Mouse (Mus musculus) right cerebral cortex, postnatal 36 days (tissue): ENCODE results near the gene Olfr281.

ENCODE experiments used
- DNase-seq, 2 experiments: peaks; one replicate each; pipeline ENCODE4 v3.0.0; 2022; ENCODE audit warnings: low spot score in 2 of 2, mixed read lengths in 1 of 2

Gene Olfr281

DNA sequence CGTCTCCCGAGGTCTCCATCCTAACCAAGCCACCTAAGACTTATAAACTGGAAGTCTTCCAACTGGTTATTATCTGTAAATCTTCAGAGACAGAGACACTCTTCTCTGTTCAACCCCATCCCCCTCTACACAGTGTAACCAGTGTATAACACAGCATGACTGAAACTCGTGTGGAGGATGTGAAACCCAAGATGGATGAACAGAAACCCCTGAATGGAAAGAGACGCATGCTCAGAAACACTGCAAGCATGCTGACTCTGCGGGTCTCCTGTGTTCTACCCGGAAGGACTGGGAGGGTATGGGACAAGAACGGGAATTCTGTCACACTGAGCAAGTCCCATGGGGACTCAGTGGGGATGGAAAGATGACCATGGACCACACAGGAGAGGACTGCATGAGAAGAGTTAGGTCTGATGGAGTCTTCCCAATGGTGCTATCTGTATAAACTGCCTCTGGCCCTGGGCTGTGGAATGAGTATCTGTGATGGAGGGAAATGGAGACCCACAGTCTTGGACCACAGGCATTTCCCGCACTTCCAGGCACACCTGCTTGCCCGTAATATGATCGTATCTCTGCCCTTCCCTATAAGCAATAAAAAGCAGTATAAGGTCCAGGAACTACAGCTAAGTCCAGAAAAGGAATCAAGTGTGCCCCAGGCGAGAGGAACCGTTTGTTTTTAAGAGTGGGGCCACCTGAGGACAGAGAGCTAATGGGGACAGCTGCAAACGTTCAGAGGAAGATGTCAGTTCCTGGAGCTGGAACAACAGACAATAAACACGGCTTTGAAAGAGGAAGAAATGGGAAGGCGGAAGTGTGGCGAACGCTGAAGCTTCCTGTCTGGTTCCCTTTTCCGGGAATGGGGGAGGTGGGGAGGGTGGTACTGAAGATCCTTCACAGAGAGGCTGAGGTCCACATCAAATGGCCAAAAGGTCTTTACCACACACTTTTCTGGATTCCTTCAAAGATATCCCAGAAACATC lies 31.8 kb downstream of the Olfr281 start:
- DNase-seq, result no peak

DNA sequence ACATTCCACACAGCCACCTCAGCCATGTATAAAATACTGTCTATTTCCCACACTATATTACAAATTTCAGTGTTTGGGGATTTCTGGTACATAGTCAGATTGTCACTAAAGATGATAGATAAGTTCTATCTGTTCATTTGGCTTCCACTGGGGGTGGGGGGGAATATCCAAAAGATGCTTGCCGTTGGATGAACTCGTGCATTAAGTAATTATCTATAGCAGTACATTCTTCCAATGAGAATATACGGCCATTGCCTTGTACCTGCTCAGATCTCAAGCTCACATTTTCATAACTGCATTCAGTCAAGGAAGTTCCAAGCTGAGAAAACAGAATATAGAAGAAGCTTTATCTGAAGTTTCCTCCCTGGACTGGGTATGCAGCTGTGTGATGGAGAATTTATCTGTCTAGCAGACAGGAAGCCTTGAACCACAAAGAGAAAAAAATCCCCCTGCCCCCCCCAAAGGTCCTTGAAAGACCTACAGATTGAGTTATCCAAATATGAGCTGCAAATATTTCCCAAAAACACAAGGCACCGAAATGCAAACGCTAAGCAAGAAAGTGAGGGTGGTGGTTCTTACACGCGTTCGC lies 34.1 kb downstream of the Olfr281 start:
- no peak for DNase-seq

DNA sequence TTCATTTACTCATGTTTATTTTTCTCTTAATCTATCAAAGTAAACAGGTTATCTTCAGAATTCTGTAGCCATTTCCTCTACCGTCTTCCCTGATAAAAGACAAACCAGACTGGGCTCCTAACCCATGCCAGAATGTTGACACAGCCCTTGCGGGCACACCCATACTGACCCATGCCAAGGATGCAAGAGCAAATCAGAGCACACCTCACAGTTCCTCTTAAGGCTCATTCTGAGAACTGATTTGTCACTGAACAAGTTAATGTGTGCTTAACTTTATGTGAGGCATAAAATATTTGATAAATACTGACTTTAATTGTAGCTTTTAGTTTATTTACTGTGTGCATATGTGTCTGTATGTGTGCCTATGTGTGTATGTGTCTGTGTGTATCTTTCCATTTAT lies 38.9 kb downstream of the Olfr281 start:
- DNase-seq, result no peak

DNA sequence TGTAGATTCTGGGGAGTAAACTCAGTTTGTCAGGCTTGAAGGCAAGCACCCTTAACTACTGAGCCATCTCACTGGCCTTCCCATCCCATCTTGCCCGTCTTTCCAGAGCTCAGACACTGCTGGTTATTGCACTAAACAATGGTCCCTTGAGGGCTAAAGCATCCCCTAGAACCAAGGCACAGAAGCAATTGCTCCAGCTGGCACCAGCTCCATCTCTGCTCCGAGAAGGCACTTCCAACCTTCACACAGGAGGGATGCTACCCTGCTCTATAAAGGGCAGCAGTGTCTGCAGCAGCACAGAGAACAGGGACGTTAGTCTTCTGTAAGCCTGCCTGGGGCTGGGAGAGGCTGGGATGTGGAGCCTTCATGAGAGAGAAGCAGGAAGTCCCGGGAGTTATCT lies 39.7 kb downstream of the Olfr281 start, which contains the start of gene Olfr279:
Gene Olfr279, plus strand, starts transcription at position 301 of the 400 bp plus-strand sequence.
- DNase-seq, result no peak

DNA sequence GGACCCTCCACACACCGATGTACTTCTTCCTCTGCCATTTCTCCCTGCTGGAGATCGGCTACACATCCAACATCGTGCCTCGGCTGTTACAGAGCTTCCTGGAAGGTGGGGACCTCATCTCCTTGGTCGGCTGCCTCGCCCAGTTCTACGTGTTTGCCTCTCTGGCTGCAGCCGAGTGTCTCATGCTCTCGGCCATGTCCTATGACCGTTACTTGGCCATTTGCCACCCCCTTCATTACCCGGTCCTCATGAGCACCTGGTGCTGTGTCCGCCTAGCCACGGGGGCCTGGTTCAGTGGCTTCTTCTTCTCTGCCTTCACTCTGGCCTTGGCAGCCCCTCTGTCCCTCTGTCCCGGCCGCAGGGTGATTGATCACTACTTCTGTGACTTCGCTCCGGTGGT lies 45.2 kb downstream of the Olfr281 start:
- no peak for DNase-seq

DNA sequence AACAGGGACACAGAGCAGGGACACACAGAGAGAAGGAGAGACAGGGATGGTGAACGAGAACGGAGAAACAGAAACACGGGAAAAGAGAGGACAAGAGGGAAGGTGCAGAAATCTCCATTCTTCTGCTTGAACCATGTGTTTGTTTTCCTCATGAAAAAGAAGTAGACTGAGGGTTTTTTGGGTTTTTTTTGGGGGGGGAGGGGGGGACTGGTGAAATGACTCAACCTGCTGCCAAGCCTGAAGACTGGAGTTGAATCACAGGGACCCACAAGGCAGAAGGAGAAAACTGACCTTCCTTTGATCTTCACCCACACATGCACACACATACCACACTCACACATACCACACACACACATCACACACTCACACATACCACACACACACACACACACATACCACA lies 50.9 kb downstream of the Olfr281 start:
- no peak for DNase-seq

DNA sequence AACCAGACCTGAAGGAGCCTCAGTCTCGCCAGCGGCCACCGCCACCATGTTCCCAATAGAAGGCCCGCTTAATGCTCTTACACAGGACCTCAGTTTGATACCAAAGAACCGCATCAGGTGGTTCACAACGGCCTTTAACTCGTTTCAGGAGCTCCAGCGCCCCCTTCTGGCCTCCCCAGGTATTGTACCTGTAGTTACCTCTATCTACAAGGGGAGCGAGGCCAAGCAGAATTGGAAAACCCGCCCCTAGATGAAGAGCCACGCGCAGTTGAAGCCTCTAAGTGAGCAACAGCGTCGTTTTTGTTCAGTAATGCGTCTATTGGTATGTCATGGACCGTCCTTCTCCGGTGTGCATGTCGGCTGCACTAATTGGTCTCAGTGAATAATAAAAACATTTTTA lies 52.1 kb downstream of the Olfr281 start:
- peak; percentile 27 to 42 for DNase-seq

DNA sequence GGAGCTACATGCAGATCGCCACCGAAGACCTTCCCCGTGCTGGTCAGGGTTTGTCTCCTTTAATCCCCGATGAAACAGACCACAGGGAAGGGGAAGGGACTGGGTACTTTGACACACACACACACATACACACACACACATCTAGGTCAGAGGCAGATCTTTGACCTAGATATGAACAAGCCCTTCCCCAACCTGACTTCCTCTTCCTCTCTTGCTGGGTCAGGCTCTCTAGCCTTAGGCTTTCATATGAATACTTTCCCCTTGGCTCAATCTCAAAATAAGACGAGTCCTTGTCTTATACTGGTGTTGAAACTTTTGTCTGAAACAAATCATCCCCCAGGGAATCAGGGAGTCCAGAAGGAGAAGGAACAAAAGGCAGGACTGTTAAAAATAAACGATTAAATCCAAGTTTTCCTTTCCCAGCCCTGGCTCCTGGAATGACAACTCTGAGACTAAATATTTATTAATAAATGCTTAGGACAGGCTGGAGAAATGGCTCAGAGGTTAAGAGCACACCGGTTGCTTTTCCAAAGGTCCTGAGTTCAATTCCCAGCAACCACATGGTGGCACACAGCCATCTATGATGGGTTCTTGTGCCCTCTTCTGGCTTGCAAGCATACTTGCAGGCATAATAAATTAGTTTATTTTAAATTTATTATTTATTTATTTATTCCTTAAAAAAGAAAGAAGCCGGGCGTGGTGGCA lies 54.0 kb downstream of the Olfr281 start:
- DNase-seq, result no peak

DNA sequence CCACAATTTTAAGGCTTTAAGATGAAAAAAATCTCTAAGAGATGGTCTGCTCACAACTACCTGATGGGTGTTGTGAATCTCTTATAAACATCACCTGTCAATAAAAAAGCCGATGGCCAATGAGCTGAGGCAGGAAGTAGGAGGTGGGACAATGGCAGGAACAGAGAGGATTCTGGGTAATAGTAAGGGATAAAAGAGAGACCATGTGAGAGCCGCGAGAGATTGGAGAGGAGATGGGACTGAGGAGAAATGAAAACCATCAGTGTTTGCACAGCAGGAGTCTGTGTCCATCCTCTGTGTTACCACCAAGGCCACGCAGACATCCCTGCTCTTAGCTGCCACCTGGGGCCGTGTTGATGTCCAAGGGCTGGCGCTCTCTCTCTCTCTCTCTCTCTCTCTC lies 54.9 kb downstream of the Olfr281 start:
- DNase-seq, result no peak

DNA sequence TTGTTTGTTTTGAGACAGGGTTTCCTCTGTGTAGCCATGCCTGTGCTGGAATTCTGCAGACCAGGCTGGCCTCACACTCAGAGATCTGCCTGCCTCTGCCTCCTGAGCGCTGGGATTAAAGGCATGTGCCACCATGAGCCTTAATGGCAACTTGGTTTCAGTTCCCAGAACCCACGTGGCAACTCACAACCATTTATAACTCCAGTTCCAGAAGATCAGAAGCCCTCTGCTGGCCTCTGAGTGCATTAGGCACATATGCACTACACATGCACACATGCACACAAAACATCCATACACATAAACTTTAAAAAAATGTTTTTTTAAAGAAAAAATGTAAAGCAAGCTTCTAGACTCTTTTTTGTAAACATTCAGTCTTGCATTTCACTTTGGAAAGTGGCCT lies 57.0 kb downstream of the Olfr281 start:
- no peak for DNase-seq
